Mouse (Mus musculus) right cerebral cortex, postnatal 10 days (tissue): ENCODE data around the gene Gm16181.

Experiments
- DNase-seq, 2 experiments: peaks; one replicate each; pipeline ENCODE4 v3.0.0; 2021; ENCODE audit warnings: low spot score in 2 of 2

The Gm16181 gene

DNA sequence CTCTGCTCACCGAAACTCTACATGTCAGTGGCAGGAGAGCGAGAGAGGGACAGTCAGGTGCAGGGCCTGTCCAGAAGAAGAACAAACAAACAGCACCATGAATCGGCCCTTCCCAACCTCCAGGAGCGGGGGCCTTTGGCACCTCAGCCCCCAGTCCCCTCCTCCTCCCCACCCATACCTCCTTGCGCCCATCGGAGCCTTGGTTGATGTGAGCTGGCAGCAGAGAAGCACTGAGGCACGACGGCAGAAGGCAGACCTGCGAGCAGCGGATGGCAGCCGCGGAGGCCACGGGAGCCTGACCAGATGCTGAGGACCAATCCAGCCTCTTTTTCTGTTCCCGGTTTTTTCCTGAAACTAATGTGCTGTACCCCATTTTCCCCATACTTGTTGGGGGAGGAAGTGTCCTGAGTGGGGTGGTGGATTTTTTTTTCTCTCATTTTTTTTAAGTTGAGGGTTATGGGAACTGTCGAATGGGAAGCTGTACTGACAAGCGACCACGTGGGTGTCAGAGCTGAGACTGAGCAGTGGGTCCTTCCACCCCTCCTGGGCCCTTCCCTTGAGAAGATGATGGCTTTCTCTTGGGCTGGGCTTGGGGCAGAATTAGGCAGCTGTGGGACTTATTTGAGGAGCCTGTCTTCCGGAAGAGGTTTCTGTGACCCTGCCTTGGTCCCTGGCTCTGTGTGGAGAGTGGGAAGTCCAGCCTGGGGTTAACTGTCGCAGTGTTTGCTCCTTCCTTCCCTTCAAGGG, 29.0 kb downstream of the Gm16181 start:
- DNase-seq = no peak

DNA sequence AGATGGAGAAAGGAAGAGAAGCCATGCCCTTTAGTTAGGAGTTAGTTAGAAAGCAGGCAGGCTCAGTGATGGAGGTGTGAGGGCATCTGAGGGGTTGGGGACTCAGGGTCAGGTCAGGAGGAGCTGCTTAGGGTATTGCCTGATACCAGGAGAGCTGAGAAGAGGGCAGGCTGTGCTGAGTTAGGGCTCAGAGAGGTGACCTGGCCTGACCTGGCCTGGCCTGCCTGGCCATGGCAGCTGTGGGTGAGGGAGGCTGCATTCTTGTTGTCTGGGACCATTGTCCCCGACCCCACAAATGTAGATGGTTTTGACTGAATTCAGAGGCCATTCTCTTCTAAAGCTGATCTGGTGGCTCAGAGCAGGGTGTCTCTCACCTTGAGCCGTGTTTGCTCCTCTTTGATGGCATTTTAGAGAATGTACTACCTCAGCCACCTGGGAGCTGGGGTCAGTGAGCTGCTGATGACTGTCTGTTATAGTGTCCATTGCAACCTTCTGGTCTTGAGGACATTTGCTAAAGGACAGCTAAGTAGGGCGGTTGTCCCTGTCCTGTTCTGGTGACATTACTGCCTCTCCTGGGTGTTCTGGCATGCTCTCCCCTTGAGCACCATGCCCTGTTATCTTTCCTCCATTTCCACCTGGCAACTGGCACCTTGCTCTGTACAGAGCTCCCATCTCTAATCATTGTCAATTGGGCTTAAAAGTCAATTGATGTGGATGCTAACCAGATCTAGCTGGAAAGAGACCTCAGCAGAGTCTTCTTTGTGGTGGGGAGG, 29.9 kb downstream of the Gm16181 start:
- DNase-seq = no peak

DNA sequence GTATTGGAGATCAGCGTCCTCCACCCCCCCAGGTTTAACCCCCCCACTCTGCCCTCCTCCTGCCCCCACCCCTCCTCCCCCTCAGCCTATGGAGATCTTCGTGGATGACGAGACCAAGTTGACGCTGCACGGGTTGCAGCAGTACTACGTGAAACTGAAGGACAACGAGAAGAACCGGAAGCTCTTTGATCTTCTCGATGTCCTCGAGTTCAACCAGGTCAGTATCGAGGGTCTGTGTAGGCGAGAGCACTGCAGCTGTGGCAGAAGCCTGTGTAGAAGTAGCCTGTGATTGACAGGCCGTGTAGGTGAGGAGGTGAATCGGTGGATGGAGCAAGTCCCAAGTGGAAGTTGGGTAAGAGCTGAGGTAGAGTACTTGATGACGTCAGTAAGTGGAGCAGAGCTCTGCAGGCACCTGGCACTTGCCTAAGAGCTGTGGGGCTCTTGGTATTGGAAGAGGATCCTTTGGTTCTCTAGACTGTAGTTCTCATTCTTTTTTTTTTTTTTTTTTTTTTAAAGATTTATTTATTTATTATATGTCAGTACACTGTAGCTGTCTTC, 30.6 kb downstream of the Gm16181 start:
- no peak for DNase-seq

- no peak for DNase-seq
These were observed 31.3 kb downstream of the Gm16181 start for GRCm38 (mm10) chr17:35251981-35252380.

GRCm38 (mm10) chr17:35252619-35253292, 32.1 kb downstream of the Gm16181 start:
- no peak for DNase-seq

DNA sequence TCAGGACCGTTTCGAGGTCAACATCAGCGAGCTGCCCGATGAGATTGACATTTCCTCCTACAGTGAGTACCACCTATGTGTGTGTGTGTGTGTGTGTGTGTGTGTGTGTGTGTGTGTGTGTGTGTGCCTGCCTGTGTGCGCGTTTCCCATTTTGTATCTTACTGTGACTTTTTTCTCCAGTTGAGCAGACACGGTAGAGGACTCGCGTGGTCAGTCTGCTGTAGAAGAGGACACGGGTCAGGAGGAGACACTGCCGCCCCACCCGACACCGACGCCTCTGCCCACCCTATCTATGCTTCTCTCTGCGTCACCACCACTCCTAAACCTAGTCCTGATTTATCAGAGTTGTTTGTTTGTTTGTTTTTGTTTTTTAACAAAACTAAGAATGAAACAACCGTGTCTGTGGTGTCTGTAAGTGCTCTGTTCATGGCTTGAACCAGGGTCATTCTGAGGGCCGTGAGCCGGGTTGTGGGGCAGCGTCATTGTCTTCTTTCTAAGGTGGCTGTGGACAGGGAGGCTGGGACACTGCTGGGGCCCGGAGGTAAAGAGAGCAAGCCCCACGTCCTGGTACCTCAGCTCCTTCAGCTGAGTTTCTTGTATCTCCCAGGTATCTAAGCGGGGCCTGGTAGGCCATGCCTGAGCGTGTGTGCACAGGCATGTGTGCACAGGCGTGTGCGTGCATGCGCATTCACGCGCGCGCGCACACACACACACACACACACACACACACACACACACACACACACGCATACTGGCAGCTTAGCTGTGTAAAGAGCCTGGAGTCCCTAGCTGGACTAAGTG, 32.9 kb downstream of the Gm16181 start:
- no peak for DNase-seq

- peak; percentile 27 to 68 for DNase-seq
These were observed 33.8 kb downstream of the Gm16181 start for GRCm38 (mm10) chr17:35254241-35255098.

DNA sequence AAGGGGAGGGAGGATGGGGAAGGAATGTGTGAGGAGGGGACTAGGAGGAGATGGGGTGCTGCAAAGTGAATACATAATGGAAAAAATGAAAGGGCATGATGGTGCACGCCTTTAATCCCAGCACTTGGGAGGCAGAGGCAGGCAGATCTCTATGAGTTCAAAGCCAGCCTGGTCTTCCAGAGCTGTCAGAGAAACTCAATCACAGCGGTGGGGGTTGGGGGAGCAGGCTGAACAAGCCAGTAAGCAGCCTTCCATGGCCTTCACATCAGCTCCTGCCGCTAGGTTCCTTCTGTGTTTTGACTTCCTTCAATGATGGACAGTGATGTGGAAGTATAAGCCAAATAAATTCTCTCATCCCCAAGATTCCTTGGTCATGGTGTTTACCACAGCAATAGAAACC, 34.7 kb downstream of the Gm16181 start:
- no peak for DNase-seq

DNA sequence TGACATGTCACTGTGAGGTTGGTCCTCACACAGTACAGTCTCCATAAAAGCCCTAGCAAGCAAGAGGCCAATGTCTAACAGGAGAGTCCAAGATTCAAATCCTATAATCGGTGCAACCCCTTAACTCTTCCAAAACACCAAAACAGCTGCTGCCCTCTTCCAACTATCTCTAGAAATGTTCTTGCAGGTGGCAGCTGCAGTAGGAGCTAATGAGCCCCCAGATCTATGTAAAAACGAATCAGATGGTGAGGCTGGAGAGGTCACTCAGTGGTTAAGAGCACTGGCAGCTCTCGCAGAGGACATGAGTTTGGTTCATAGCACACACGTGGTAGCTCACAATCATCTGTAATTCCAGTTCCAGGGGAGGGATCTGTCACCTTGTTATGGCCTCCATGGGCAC, 35.1 kb downstream of the Gm16181 start:
- no peak for DNase-seq

- no peak for DNase-seq
These were observed 36.7 kb downstream of the Gm16181 start for GRCm38 (mm10) chr17:35257378-35257777.

- peak; percentile 92 for DNase-seq
These were observed 37.3 kb downstream of the Gm16181 start for GRCm38 (mm10) chr17:35257824-35258491.

GRCm38 (mm10) chr17:35258492-35259478, 38.2 kb downstream of the Gm16181 start:
- no peak for DNase-seq

- no peak for DNase-seq
These were observed 39.0 kb downstream of the Gm16181 start for GRCm38 (mm10) chr17:35259621-35260020.

DNA sequence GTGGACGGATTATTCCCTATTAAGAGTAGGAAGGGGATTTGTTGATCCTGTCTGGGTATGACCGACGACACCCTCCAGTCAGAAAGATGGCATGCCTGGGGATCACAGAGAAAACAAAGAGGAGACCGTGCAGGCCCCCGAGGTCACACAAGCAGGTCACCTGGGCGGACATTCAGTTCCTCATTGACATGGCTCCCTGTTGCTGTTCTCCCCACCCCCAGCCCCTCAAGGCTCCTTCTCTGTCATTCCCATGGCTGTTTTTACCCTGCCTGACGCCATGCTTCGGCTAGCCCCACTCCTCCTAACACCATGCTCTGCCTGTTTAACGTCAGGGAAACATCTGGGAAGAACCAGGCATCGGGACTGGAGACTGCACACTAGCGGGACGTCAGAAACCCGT, 41.0 kb downstream of the Gm16181 start:
- no peak for DNase-seq

DNA sequence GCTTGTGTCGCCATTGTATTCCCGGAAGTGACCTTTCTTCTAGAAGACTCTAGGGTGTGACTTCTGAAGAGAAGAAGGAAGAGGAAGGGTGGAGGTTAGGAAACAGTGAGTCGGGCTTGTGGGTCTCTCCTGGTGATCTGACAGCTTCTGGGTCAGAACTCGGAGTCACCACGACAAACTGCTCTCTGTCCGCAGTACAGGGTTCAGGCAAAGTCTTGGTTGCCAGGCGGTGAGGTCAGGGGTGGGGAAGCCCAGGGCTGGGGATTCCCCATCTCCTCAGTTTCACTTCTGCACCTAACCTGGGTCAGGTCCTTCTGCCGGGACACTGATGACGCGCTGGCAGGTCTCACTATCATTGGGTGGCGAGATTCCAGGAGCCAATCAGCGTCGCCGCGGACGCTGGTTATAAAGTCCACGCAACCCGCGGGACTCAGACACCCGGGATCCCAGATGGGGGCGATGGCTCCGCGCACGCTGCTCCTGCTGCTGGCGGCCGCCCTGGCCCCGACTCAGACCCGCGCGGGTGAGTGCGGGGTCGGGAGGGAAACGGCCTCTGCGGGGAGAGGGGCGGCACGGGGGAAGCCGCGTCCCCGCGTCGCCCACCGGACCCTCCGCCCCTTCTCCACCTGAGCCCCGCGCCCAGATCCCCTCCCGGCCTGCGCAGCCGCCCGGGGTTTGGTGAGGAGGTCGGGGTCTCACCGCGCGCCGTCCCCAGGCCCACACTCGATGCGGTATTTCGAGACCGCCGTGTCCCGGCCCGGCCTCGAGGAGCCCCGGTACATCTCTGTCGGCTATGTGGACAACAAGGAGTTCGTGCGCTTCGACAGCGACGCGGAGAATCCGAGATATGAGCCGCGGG, 42.3 kb downstream of the Gm16181 start, which contains the start of gene H2-D1:
H2-D1 (plus strand) TSS at position 67 of the 859 bp plus-strand sequence.
- DNase-seq = peak; percentile 96 to 97

DNA sequence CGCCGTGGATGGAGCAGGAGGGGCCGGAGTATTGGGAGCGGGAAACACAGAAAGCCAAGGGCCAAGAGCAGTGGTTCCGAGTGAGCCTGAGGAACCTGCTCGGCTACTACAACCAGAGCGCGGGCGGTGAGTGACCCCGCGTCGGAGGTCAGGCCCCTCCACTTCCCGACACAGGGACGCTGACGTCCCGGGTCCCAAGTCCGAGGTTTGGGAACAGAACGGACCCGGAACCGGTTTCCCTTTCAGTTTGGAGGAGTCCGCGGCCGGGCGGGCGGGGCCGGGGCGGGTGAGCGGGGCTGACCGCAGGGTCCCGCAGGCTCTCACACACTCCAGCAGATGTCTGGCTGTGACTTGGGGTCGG, 42.9 kb downstream of the Gm16181 start:
- DNase-seq = no peak

DNA sequence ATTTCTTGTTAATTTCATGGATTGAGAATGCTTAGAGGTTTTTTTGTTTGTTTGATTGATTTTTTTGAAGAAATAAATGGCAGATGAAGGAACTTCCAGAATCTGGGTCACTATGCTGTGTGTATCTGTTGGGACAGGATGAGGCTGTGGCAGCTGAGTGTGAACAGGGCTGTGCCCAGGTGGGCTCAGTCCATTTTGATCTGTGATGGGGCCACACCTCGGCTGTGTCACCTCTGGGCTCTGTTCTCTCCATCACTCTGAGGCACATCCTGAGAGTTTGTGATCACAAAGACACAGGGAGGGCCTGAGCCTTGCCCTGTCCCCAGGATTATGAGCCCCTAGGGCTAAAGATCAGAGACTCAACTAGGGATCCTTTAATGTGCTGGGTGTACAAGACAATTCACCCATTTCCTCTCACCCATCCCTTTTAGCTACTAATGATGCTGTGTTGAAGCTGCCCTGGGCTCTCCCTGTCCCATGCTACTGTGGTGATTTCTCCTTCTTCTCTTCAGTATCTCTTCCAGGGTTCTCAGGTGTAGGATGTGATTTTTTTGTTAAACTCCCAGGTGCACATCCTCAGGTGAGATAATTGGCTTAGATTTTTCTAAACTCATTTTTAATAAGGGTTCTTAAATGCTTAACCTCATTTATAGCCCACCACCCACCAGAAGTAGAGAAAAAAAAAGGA, 46.9 kb downstream of the Gm16181 start:
- no peak for DNase-seq
